Mouse (Mus musculus) embryonic fibroblast, embryonic 13.5 days (primary cell): ENCODE results near the gene Grasp.

ENCODE experiments used
- CTCF ChIP-seq: IDR thresholded peaks from 2 replicates; pipeline ENCODE4 v1.5.1; 2011; ENCODE audit warnings: mild to moderate bottlenecking, control low read depth, low read length, moderate library complexity, borderline replicate concordance; ENCODE audit not compliant: insufficient read depth
- POLR2A ChIP-seq: IDR thresholded peaks from 2 replicates; pipeline ENCODE4 v1.6.1; 2011; ENCODE audit warnings: low read depth, mild to moderate bottlenecking, control low read depth, low read length, moderate library complexity

GRCm38 (mm10) chr15:101278589-101278988, 54.6 kb downstream of the Grasp start:
- no peak for TF ChIP-seq CTCF
- TF ChIP-seq POLR2A = no peak
